Mouse (Mus musculus): ENCODE measurements around the gene Rbms3. TPM values are rescaled to one million over a fixed set of nuclear protein-coding genes. Genes with fewer than 3 reads are reported as not detected.

The Rbms3 gene
- polyA plus RNA-seq, 1 experiment from 2014 or later = 98.2 TPM

DNA sequence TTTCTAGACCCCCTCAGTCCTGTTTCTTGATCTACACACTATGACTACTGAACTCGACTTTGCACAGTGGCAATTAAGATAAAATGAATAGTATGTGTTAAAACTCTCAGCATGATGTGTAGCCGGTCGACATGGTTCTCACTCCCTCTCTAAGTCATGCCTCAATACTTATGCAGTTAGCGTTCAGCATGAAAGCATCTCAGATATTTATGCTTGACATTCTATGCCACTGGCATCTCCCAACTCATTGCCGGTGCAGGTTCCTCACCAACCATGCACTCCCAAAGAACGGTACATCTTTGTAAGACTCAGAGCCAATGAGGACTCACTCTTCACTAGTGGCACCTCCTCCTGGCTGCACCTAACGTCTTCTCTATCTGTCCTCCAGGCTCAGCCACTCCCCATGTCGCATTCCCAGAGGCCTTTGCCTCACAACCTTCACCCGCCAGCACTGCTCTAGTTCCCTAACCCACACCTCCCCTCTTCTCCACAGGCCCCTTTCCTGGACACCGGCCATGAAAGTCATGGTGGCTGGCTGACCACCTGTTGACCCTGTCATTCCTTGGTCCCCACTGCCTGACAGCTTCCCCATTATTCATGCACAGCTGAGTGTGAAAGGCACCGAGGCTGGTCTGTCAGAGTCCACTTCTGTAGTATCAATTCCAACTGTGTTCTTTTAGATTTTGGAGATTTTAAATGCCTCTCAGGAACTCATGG lies 561.9 kb downstream of the Rbms3 start:
- Histone ChIP-seq H3K27me3 (no peaks in the 10 kb centered on the region), H3K27ac (no peak overlapping the region), H3K9me3 (peaks cover 5% of the 10 kb centered on the region; the same call in 1 of the 2 replicates), H3K9ac (no peak overlapping the region), H3K4me3 (no peak overlapping the region), H3K4me1 (peaks cover 20% of the 10 kb centered on the region), H3K36me3 (peaks cover 11% of the 10 kb centered on the region; the same call in 1 of the 2 replicates), H3K4me2 (no peak overlapping the region)
- ATAC-seq (ENCODE audit: insufficient number of reproducible peaks, insufficient read depth, low FRiP score, low TSS enrichment, low read depth) = no peak
- 84% methylated on average over 11 of the region's 11 CpGs for WGBS

DNA sequence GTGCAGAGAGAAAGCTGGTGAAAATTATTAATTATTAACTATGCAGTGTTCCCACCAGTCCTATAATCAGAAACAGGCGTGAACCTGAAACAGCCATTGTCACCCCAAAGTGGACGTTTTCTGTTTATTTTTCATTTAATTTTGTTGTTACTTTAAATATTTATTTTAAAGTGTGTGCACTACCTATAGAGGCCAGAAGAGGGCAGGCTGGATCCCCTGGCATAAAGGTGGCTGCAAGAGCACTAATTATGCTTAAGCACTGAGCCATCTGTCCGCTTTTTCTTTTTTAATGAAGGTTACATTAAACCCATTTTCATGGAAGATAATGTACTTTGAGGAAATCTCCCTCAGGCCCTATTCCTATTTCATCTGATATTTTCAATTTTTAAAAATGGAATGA lies 563.2 kb downstream of the Rbms3 start:
- Histone ChIP-seq H3K4me1 (peaks cover 12% of the 10 kb centered on the region; the same call in 1 of the 2 replicates), H3K4me3 (no peak overlapping the region), H3K27me3 (no peaks in the 10 kb centered on the region), H3K9me3 (peaks cover 5% of the 10 kb centered on the region; the same call in 1 of the 2 replicates), H3K27ac (no peak overlapping the region), H3K9ac (no peak overlapping the region), H3K36me3 (peaks cover 11% of the 10 kb centered on the region; the same call in 1 of the 2 replicates), H3K4me2 (no peak overlapping the region)
- no peak for ATAC-seq (ENCODE audit: insufficient number of reproducible peaks, insufficient read depth, low FRiP score, low TSS enrichment, low read depth)
- 80% methylated on average over 3 of the region's 3 CpGs for WGBS

DNA sequence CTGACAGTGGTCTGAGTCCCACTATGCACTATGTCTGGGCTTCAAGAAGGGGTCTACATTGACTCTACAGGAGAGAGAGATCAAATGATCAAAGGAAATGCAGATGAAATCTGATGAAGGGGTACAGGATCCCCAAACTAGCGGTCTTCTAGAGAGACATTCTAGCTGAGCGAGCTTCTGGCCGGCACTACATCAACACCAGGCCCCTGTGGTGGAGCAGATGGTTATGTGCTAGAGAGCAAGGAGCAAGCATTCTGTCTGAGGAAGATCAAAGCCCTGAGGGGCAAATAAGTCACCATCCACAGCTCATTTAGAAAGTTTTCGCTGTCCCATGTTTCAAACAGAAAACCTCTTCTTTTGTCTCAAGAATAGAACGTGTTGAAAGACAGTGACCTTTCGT lies 564.1 kb downstream of the Rbms3 start:
- H3K4me1 ChIP-seq = peaks cover 7% of the 10 kb centered on the region; the same call in 1 of the 2 replicates
- H3K27ac ChIP-seq = no peak overlapping the region
- H3K4me2 ChIP-seq = no peak overlapping the region
- H3K9me3 ChIP-seq = peaks cover 5% of the 10 kb centered on the region; the same call in 1 of the 2 replicates
- no peak for ATAC-seq (ENCODE audit: insufficient number of reproducible peaks, insufficient read depth, low FRiP score, low TSS enrichment, low read depth)
- H3K4me3 ChIP-seq = no peak overlapping the region
- 84% methylated on average over 6 of the region's 6 CpGs for WGBS
- peaks cover 11% of the 10 kb centered on the region; the same call in 1 of the 2 replicates for H3K36me3 ChIP-seq
- H3K9ac ChIP-seq = no peak overlapping the region
- H3K27me3 ChIP-seq = no peaks in the 10 kb centered on the region

DNA sequence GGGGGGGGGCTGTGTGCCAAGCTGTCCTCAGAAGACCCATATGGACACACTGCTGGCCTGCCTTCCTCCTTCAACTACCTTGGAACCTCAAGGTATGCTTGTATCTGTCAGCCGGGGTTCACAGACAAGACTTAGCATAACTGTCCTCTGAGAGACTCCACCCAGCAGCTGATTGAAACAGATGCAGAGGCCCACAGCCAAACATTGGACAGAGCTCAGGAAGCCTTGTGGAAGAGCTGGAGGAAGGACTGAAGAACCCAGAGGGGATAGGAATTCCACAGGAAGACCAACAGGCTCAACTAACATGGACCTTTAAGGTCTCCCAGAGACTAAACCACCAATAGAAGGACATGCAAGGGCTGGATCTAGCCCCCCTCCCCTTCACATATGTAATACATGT lies 570.1 kb downstream of the Rbms3 start:
- ATAC-seq (ENCODE audit: insufficient number of reproducible peaks, insufficient read depth, low FRiP score, low TSS enrichment, low read depth) = no peak
- Histone ChIP-seq H3K4me3 (no peak overlapping the region), H3K9ac (no peak overlapping the region), H3K9me3 (no peaks in the 10 kb centered on the region), H3K4me2 (no peak overlapping the region), H3K36me3 (no peaks in the 10 kb centered on the region), H3K4me1 (peaks cover 7% of the 10 kb centered on the region; the same call in 1 of the 2 replicates), H3K27me3 (no peaks in the 10 kb centered on the region), H3K27ac (no peak overlapping the region)
- WGBS = 88% methylated on average over 1 of the region's 1 CpGs

DNA sequence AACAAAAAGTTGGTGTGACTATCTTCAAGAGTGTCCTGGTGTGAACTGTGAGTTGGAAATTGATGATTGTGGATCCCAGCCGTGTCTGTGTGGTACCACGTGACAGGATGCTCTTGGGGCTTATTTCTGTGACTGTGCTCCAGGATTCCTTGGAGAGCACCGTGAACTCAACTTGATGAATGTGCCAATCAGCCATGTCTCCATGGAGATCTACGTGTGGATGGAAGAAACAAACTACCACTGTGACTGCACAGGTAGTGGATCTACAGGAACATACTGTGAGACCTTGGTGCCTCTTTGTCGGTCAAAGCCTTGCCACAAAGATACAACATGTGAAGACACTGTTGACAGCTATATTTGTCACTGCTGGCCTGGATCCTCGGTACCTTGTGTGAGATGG lies 570.6 kb downstream of the Rbms3 start:
- Histone ChIP-seq H3K27me3 (no peaks in the 10 kb centered on the region), H3K4me3 (no peak overlapping the region), H3K36me3 (no peaks in the 10 kb centered on the region), H3K4me1 (peaks cover 6% of the 10 kb centered on the region; the same call in 1 of the 2 replicates), H3K4me2 (no peak overlapping the region), H3K9me3 (no peaks in the 10 kb centered on the region), H3K9ac (no peak overlapping the region), H3K27ac (no peak overlapping the region)
- WGBS = 92% methylated on average over 6 of the region's 6 CpGs
- no peak for ATAC-seq (ENCODE audit: insufficient number of reproducible peaks, insufficient read depth, low FRiP score, low TSS enrichment, low read depth)

DNA sequence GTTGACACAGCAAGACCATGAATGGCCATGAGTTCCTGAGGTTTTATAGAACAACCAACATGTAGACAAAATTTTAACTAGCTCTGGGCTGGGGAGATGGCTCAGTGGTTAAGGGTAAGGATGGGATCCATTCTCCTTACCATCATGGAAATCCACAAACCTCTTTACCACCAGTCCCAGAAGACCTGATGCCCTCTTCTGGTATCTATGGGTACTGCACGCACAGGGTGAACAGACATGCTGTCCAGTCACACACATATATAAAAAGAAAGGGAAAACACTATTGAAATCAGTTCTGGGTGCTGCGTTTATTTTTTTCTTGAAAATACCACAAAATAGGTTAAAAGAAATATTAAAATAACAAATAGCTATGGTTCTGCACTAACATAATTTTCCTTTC lies 577.8 kb downstream of the Rbms3 start:
- no peak overlapping the region for H3K4me2 ChIP-seq
- H3K9me3 ChIP-seq = 0 out of 2 replicates have a peak, but pooled peaks cover 6% of the 10 kb centered on the region
- peaks cover 17% of the 10 kb centered on the region for H3K36me3 ChIP-seq
- H3K27me3 ChIP-seq = no peaks in the 10 kb centered on the region
- no peak overlapping the region for H3K9ac ChIP-seq
- H3K27ac ChIP-seq = no peak overlapping the region
- WGBS = 90% methylated on average over 2 of the region's 2 CpGs
- H3K4me1 ChIP-seq = 0 out of 2 replicates have a peak, but pooled peaks cover 3% of the 10 kb centered on the region
- no peak for ATAC-seq (ENCODE audit: insufficient number of reproducible peaks, insufficient read depth, low FRiP score, low TSS enrichment, low read depth)
- H3K4me3 ChIP-seq = no peak overlapping the region

- Histone ChIP-seq H3K9me3 (0 out of 2 replicates have a peak, but pooled peaks cover 6% of the 10 kb centered on the region), H3K36me3 (peaks cover 17% of the 10 kb centered on the region), H3K27ac (no peak overlapping the region), H3K9ac (no peak overlapping the region), H3K27me3 (no peaks in the 10 kb centered on the region), H3K4me1 (0 out of 2 replicates have a peak, but pooled peaks cover 3% of the 10 kb centered on the region), H3K4me3 (no peak overlapping the region), H3K4me2 (no peak overlapping the region)
- ATAC-seq (ENCODE audit: insufficient number of reproducible peaks, insufficient read depth, low FRiP score, low TSS enrichment, low read depth) = no peak
- 96% methylated on average over 1 of the region's 1 CpGs for WGBS
Observed at GRCm38 (mm10) chr9:117048641-117049040, 581.1 kb downstream of the Rbms3 start.

- H3K27ac ChIP-seq = no peak overlapping the region; the same call in 1 of the 2 replicates
- no peaks in the 10 kb centered on the region for H3K27me3 ChIP-seq
- no peak overlapping the region for H3K9ac ChIP-seq
- peaks cover 26% of the 10 kb centered on the region for H3K4me1 ChIP-seq
- ATAC-seq (ENCODE audit: insufficient number of reproducible peaks, insufficient read depth, low FRiP score, low TSS enrichment, low read depth) = no peak
- no peaks in the 10 kb centered on the region for H3K36me3 ChIP-seq
- WGBS = 31% methylated on average over 2 of the region's 2 CpGs
- H3K4me3 ChIP-seq = no peak overlapping the region
- no peak overlapping the region for H3K4me2 ChIP-seq
- H3K9me3 ChIP-seq = no peaks in the 10 kb centered on the region
Observed at GRCm38 (mm10) chr9:117041993-117042366, 587.7 kb downstream of the Rbms3 start.

GRCm38 (mm10) chr9:117041291-117041992 lies 588.3 kb downstream of the Rbms3 start:
- Histone ChIP-seq H3K9ac (no peak overlapping the region), H3K4me1 (peaks cover 26% of the 10 kb centered on the region), H3K4me3 (no peak overlapping the region), H3K4me2 (no peak overlapping the region), H3K27ac (no peak overlapping the region), H3K36me3 (no peaks in the 10 kb centered on the region), H3K27me3 (no peaks in the 10 kb centered on the region), H3K9me3 (no peaks in the 10 kb centered on the region)
- ATAC-seq (ENCODE audit: insufficient number of reproducible peaks, insufficient read depth, low FRiP score, low TSS enrichment, low read depth) = no peak

- no peaks in the 10 kb centered on the region for H3K27me3 ChIP-seq
- no peak for ATAC-seq (ENCODE audit: insufficient number of reproducible peaks, insufficient read depth, low FRiP score, low TSS enrichment, low read depth)
- H3K4me3 ChIP-seq = no peak overlapping the region
- H3K4me1 ChIP-seq = peaks cover 26% of the 10 kb centered on the region
- H3K27ac ChIP-seq = no peak overlapping the region
- 73% methylated on average over 6 of the region's 6 CpGs for WGBS
- H3K9ac ChIP-seq = no peak overlapping the region
- no peaks in the 10 kb centered on the region for H3K36me3 ChIP-seq
- no peak overlapping the region for H3K4me2 ChIP-seq
- no peaks in the 10 kb centered on the region for H3K9me3 ChIP-seq
Observed at GRCm38 (mm10) chr9:117039941-117040453, 589.7 kb downstream of the Rbms3 start.

DNA sequence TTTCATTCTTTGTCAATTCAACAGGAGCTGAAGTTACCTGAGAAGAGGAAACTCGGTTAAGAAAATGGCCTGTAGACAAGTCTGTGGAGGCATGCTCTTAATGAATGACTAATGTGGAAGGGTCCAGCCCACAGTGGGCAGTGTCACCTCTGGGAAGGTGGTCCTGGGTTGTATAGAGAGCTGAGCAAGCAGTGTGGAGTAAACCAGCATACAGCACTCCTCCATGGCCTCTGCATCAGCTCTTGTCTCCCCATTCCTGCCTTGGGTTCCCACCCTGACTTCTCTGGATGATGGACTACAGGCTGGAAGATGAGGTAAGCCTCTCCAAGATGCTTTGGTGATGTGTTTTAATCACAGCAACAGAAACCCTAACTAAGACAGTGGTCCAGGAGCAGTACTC lies 597.0 kb downstream of the Rbms3 start:
- WGBS = 83% methylated on average over 1 of the region's 1 CpGs
- no peaks in the 10 kb centered on the region for H3K36me3 ChIP-seq
- H3K4me3 ChIP-seq = no peak overlapping the region
- no peak for ATAC-seq (ENCODE audit: insufficient number of reproducible peaks, insufficient read depth, low FRiP score, low TSS enrichment, low read depth)
- H3K4me2 ChIP-seq = no peak overlapping the region
- H3K27me3 ChIP-seq = no peaks in the 10 kb centered on the region
- no peaks in the 10 kb centered on the region for H3K9me3 ChIP-seq
- H3K4me1 ChIP-seq = peaks cover 16% of the 10 kb centered on the region
- no peak overlapping the region for H3K27ac ChIP-seq
- no peak overlapping the region for H3K9ac ChIP-seq
